Mouse (Mus musculus): ENCODE measurements at regions not wholly inside any gene's neighbourhood (a gene's known extent, or its start where the extent isn't known, plus 50 kb on each side); places are given as distances from the start of the nearest gene placed in this dataset.

- TF ChIP-seq CTCF (conservative IDR thresholded peaks at IDR 0.05; ENCODE audit: low read length) (no peak), POU5F1 (IDR thresholded peaks at IDR 0.05; ENCODE audit: borderline replicate concordance, low read length) (no peak), NANOG (IDR thresholded peaks at IDR 0.05; ENCODE audit: borderline replicate concordance, low read length) (no peak)
These were observed 697.9 kb downstream of the Hs3st4 start for GRCm38 (mm10) chr7:124680561-124680960.
